Mouse (Mus musculus): ENCODE measurements around the gene Kcnj16. TPM values are rescaled to one million over a fixed set of nuclear protein-coding genes. Genes with fewer than 3 reads are reported as not detected.

Kcnj16 gene
- polyA plus RNA-seq, 1 experiment from 2014 or later = 0.24 TPM

DNA sequence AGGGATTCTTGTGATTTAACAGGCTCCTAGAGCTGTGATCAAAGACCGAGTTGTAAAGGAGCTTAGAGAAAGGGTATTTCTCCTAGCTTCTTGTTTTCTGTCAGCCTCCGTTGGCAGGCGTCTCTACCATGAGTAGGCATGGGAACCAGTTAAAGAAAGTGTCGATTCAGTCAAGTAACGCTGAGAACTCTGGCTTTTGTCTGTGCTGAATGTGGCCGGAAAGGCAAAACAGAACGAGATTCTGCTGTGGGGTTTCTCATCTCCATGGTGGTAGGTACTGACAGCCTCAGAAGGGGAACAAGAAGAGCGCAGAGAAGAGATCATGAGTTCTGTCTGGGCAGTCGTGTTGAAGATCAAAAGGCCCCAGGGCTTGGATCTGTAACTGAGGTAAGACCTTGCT lies 29.4 kb downstream of the Kcnj16 start:
- no peak overlapping the region for H3K27ac ChIP-seq (replicated peaks)
- no peak overlapping the region for H3K9ac ChIP-seq (replicated peaks)
- H3K9me3 ChIP-seq = no peaks in the 10 kb centered on the region
- no peaks in the 10 kb centered on the region for H3K36me3 ChIP-seq
- 23% methylated on average over 9 of the region's 9 CpGs for WGBS
- H3K4me3 ChIP-seq = no peak overlapping the region
- H3K4me1 ChIP-seq = peaks cover 7% of the 10 kb centered on the region; the same call in 1 of the 2 replicates
- no peaks in the 10 kb centered on the region for H3K27me3 ChIP-seq
- no peak for ATAC-seq (ENCODE audit: low FRiP score, low read depth)
- H3K4me2 ChIP-seq (replicated peaks) = no peak overlapping the region

- ATAC-seq (ENCODE audit: low FRiP score, low read depth) = no peak
- no peaks in the 10 kb centered on the region for H3K27me3 ChIP-seq
- no peaks in the 10 kb centered on the region for H3K4me1 ChIP-seq
- H3K4me3 ChIP-seq = no peak overlapping the region
- 80% methylated on average over 3 of the region's 3 CpGs for WGBS
- H3K27ac ChIP-seq (replicated peaks) = no peak overlapping the region
- no peaks in the 10 kb centered on the region for H3K9me3 ChIP-seq
- no peak overlapping the region for H3K9ac ChIP-seq (replicated peaks)
- H3K36me3 ChIP-seq = no peaks in the 10 kb centered on the region
- H3K4me2 ChIP-seq (replicated peaks) = no peak overlapping the region
Observed at GRCm38 (mm10) chr11:111005103-111005502, 37.3 kb downstream of the Kcnj16 start.

- WGBS = 81% methylated on average over 3 of the region's 3 CpGs
- H3K4me2 ChIP-seq (replicated peaks) = no peak overlapping the region
- no peak overlapping the region for H3K4me3 ChIP-seq
- H3K27me3 ChIP-seq = no peaks in the 10 kb centered on the region
- no peaks in the 10 kb centered on the region for H3K4me1 ChIP-seq
- no peak overlapping the region for H3K27ac ChIP-seq (replicated peaks)
- no peaks in the 10 kb centered on the region for H3K36me3 ChIP-seq
- ATAC-seq (ENCODE audit: low FRiP score, low read depth) = no peak
- no peaks in the 10 kb centered on the region for H3K9me3 ChIP-seq
- H3K9ac ChIP-seq (replicated peaks) = no peak overlapping the region
Observed at GRCm38 (mm10) chr11:111009471-111009870, 41.6 kb downstream of the Kcnj16 start.

DNA sequence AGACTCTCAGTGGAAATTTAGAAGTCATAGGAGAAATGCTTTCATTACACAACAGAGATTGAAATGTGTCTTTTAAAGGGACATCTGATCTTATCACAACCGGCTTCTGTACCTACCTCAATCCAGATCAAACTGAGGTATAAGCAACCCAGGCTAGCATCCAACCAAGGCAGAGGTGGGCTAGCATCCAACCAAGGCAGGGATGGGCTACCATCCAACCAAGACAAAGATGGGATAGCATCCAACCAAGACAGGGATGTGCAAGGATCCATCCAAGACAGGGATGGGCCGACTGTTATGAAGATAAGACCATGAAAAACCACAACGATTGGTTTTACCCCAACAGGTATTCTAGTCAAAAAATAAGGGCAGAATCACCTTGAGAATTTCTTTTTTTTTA lies 48.4 kb downstream of the Kcnj16 start:
- H3K9ac ChIP-seq (replicated peaks) = no peak overlapping the region
- H3K27me3 ChIP-seq = no peaks in the 10 kb centered on the region
- no peaks in the 10 kb centered on the region for H3K4me1 ChIP-seq
- no peak overlapping the region for H3K27ac ChIP-seq (replicated peaks)
- no peaks in the 10 kb centered on the region for H3K9me3 ChIP-seq
- 95% methylated on average over 3 of the region's 3 CpGs for WGBS
- H3K4me2 ChIP-seq (replicated peaks) = no peak overlapping the region
- ATAC-seq (ENCODE audit: low FRiP score, low read depth) = no peak
- H3K36me3 ChIP-seq = no peaks in the 10 kb centered on the region
- no peak overlapping the region for H3K4me3 ChIP-seq

DNA sequence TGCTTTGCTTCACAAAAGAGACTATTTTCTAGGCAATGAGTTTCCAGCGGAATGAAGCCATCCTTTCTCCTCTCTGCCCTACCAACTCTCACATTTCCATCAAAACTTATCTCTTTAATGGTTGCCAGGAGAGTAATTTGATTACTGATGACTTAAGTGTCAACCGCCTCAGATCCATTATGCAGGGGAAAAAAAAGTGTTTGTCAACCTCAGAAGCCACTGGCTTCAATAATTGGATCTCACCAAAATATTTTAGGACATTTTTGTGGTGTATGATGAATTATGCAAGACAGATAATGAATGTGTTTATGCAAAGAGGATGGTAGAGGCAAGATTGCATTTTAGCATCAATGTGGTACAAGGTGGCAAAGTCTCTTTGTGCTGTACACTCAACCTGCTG lies 52.4 kb downstream of the Kcnj16 start:
- Histone ChIP-seq H3K4me2 (replicated peaks) (no peak overlapping the region), H3K27me3 (no peaks in the 10 kb centered on the region), H3K9me3 (no peaks in the 10 kb centered on the region), H3K27ac (replicated peaks) (no peak overlapping the region), H3K9ac (replicated peaks) (no peak overlapping the region), H3K4me3 (no peak overlapping the region), H3K4me1 (peaks cover 10% of the 10 kb centered on the region), H3K36me3 (no peaks in the 10 kb centered on the region)
- 48% methylated on average over 2 of the region's 2 CpGs for WGBS
- ATAC-seq (ENCODE audit: low FRiP score, low read depth) = no peak

DNA sequence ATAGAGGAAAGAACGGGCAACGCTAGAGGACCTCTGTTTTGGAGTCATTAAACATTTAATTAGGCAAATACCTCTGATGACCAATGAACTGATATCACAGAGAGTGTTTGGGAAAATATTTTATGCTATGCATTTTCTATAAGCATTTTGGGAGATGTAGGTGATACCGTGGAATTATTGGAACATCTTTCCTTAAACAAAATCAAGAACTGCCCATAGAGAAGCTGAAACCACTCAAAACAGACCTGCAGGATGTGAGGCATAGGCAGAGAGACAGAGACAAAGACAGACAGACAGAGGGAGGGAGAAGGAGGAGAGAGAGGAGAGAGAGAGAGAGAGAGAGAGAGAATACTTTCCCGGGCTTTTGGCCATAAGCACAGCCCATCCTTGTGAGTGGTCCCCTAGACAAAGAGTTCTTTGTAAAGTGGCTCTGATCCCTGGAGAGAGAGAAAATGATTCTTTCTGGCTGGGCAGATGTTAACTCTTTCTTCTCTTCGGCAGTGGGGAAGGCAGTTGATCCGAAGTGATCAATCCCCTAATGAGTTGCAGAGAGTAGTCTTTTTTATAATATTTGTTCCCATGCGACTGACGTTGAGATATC lies 54.9 kb downstream of the Kcnj16 start:
- no peak overlapping the region for H3K27ac ChIP-seq (replicated peaks)
- H3K4me2 ChIP-seq (replicated peaks) = no peak overlapping the region
- H3K9me3 ChIP-seq = no peaks in the 10 kb centered on the region
- H3K36me3 ChIP-seq = no peaks in the 10 kb centered on the region
- ATAC-seq (ENCODE audit: low FRiP score, low read depth) = peak; percentile 58; the same call in 1 of the 2 replicates
- H3K27me3 ChIP-seq = no peaks in the 10 kb centered on the region
- peaks cover 10% of the 10 kb centered on the region for H3K4me1 ChIP-seq
- WGBS = 40% methylated on average over 8 of the region's 8 CpGs
- no peak overlapping the region for H3K9ac ChIP-seq (replicated peaks)
- no peak overlapping the region for H3K4me3 ChIP-seq

DNA sequence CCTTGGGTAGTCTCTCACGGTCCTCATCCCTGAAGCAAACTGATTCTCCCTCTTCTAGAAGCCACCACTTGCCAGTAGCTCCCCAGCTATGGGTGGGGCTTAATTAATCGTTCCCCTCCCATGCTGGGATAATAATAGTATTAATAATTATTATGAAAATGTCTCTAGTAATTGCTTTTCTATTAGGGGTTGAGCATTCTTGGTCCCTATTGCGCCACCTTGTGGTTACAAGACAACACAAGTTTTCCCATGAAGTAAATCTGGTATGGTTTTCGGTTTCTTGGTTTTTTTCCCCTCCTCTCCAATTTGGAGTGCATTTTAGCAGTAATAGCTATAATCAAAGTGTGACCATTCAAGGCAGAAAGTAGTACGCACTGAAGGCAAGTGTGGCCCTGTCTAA lies 74.3 kb downstream of the Kcnj16 start:
- Histone ChIP-seq H3K9ac (replicated peaks) (no peak overlapping the region), H3K4me1 (no peaks in the 10 kb centered on the region), H3K27me3 (no peaks in the 10 kb centered on the region), H3K4me3 (no peak overlapping the region), H3K4me2 (replicated peaks) (no peak overlapping the region), H3K36me3 (no peaks in the 10 kb centered on the region), H3K27ac (replicated peaks) (no peak overlapping the region), H3K9me3 (no peaks in the 10 kb centered on the region)
- WGBS = 51% methylated on average over 5 of the region's 5 CpGs
- no peak for ATAC-seq (ENCODE audit: low FRiP score, low read depth)

DNA sequence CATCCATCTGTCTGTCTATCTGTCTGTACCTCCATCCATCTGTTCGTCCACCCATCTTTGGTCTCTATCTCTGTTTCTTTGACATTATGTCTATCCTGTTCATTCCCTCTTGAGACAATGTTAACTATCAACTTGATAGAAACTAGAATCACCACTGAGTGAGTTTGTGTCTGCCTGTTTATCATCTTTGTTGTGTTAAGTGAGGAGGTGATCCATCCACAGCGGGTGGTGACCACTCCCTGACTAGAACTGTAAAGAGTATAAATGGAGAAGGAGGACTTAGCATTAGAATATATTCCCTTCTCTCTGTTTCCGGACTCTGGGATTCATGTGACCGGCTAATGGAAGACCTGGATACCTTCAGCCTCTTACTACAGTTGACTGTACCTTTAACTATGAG lies 75.5 kb downstream of the Kcnj16 start:
- Histone ChIP-seq H3K9ac (replicated peaks) (no peak overlapping the region), H3K27me3 (no peaks in the 10 kb centered on the region), H3K9me3 (no peaks in the 10 kb centered on the region), H3K4me2 (replicated peaks) (no peak overlapping the region), H3K36me3 (no peaks in the 10 kb centered on the region), H3K4me3 (no peak overlapping the region), H3K27ac (replicated peaks) (no peak overlapping the region), H3K4me1 (no peaks in the 10 kb centered on the region)
- no peak for ATAC-seq (ENCODE audit: low FRiP score, low read depth)
- WGBS = 87% methylated on average over 4 of the region's 4 CpGs

- H3K9me3 ChIP-seq = no peaks in the 10 kb centered on the region
- no peak overlapping the region for H3K4me2 ChIP-seq (replicated peaks)
- no peak overlapping the region for H3K4me3 ChIP-seq
- no peaks in the 10 kb centered on the region for H3K4me1 ChIP-seq
- no peak overlapping the region for H3K9ac ChIP-seq (replicated peaks)
- H3K36me3 ChIP-seq = no peaks in the 10 kb centered on the region
- ATAC-seq (ENCODE audit: low FRiP score, low read depth) = no peak
- H3K27me3 ChIP-seq = no peaks in the 10 kb centered on the region
- no peak overlapping the region for H3K27ac ChIP-seq (replicated peaks)
- 93% methylated on average over 3 of the region's 3 CpGs for WGBS
Observed at GRCm38 (mm10) chr11:111054252-111054651, 86.4 kb downstream of the Kcnj16 start.

- H3K27me3 ChIP-seq = no peaks in the 10 kb centered on the region
- no peak overlapping the region for H3K4me2 ChIP-seq (replicated peaks)
- WGBS = 87% methylated on average over 8 of the region's 8 CpGs
- H3K4me1 ChIP-seq = no peaks in the 10 kb centered on the region
- H3K4me3 ChIP-seq = no peak overlapping the region
- H3K9me3 ChIP-seq = no peaks in the 10 kb centered on the region
- no peak overlapping the region for H3K9ac ChIP-seq (replicated peaks)
- H3K27ac ChIP-seq (replicated peaks) = no peak overlapping the region
- ATAC-seq (ENCODE audit: low FRiP score, low read depth) = no peak
- no peaks in the 10 kb centered on the region for H3K36me3 ChIP-seq
Observed at GRCm38 (mm10) chr11:111054854-111055822, 87.3 kb downstream of the Kcnj16 start.

GRCm38 (mm10) chr11:111056030-111056429 lies 88.2 kb downstream of the Kcnj16 start:
- Histone ChIP-seq H3K36me3 (no peaks in the 10 kb centered on the region), H3K9me3 (no peaks in the 10 kb centered on the region), H3K9ac (replicated peaks) (no peak overlapping the region), H3K4me3 (no peak overlapping the region), H3K27ac (replicated peaks) (no peak overlapping the region), H3K27me3 (no peaks in the 10 kb centered on the region), H3K4me2 (replicated peaks) (no peak overlapping the region), H3K4me1 (no peaks in the 10 kb centered on the region)
- WGBS = 88% methylated on average over 13 of the region's 13 CpGs
- ATAC-seq (ENCODE audit: low FRiP score, low read depth) = no peak

DNA sequence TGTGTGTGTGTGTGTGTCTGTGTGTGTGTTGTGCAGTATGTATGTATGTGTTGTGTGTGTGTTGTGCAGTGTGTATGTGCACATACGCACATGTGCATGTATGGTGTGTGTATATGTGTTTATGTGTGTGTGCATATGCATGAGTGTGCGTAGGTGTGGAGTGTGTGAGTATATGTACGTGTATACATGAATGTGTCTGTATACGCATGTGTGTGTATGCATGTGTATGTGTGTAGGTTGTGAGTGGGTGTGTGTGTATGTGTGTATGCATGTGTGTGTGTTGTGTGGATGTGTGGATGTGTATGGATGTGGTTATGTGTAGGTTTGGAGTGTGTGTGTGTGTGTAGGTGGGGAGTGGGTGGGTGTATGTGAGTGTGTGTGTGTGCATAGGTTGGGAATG lies 89.6 kb downstream of the Kcnj16 start:
- H3K9me3 ChIP-seq = no peaks in the 10 kb centered on the region
- 0 out of 2 replicates have a peak, but pooled peaks have one; percentile 12 for ATAC-seq (ENCODE audit: low FRiP score, low read depth)
- no peaks in the 10 kb centered on the region for H3K27me3 ChIP-seq
- H3K4me3 ChIP-seq = no peak overlapping the region
- 92% methylated on average over 4 of the region's 4 CpGs for WGBS
- H3K4me2 ChIP-seq (replicated peaks) = no peak overlapping the region
- no peaks in the 10 kb centered on the region for H3K4me1 ChIP-seq
- H3K27ac ChIP-seq (replicated peaks) = no peak overlapping the region
- H3K36me3 ChIP-seq = no peaks in the 10 kb centered on the region
- H3K9ac ChIP-seq (replicated peaks) = no peak overlapping the region
